Mouse (Mus musculus) 3T3-L1 (cell line): ENCODE measurements around the gene Enpp4.

Source experiments
- DNase-seq: peaks from one replicate; pipeline ENCODE4 v3.0.0-alpha.2; 2015; ENCODE audit warnings: low read depth, low spot score

Enpp4 gene

DNA sequence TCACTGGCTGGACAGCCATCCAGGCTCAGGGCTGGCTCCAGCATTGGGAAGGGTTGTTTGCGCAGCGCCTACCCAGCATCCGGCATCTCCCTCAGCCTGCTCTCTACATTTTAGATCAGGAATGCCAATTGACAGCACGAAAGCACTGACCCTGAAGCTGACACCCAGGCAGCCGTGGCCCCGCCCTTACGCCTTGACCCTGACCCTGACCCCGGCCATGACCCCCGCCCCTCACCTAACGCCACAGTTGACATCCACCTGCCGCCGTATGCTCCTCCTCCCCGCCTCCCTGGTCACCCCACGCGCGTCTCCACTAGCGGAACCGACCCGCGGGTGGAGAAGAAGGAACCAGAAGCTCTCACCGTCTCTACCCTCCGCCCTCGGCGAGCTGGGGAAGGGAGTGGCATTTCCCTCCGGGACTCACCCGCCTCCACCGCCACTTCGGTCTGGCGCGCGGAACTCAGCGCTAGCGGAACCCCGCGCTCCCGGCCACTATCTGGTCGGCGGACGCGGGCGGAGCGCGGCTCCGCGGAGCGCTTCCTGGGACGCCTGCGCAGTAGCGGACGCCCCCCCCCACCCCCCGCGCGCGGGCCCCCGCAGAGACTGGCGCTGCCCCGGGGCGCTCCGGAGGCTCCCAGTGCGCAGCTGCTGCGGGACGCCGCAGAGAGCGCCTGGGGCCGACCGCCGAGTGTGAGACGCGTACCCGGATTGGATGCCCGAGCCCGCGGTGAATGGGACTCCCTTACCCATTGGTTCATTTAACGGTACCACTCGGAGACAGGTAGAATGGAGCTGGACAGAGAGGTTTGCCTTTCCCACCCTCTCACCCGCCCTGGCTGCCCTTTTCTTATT, at the start of gene Enpp4:
Enpp4 (minus strand) TSS at position 523 of the 852 bp plus-strand sequence.
- DNase-seq, result peak; percentile 70

DNA sequence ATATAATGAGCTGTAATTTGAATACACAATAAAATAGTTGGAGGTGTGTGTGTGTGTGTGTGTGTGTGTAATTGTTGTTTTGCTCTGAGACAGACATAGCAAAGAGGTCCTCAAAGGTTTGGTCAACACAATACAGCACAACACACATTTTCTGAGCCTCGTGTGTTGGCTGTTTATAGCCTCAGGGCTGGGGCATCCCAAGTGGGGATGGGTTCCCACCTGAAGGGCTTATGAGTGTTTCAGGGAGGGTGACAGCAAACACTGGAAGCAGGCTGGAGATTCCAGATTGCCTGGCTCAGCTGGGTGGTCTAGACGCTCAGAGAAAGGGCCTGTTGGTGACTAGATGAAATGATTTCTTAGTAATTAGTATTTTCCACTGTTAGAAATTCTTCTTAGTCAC, 49.6 kb upstream of the Enpp4 start:
- no peak for DNase-seq

DNA sequence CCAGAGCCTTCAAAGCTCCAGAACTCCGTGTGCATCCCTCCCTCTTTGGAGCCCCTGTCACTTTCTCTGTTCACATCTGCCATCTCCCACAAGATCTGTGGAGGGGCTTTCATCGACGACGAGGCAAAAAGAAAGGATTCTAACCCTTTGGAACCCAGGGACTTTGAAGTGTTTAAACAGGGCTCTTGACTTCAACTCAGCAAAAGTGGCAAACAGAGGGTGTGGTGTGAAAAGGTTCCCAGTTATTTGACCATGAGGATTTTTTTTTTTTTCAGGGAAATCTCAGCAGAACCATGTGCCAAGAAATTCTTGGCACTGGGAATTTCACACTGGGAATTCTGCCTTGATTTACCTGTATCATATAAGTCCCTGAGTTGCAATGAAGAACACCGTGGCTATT, 48.3 kb upstream of the Enpp4 start:
- DNase-seq, result no peak

DNA sequence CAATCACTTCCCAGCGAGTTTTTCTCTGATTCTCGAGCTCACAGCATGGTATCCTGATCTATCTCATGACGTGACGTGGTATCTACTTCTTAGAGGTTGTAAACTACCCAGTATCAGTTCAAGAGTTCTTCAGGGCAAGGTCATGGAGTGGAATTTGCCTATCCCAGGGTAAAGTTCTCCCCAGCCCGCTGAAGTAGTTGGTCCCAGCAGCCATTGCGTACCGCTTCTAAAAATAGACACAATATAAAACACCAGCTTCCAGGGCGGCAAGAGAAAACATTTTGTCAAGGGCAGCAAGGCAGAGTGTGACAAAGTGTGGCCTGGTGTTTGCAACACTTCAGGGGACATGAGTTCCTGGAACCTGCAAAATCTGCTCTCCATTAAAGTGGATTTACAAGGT, 46.3 kb upstream of the Enpp4 start:
- DNase-seq, result no peak

DNA sequence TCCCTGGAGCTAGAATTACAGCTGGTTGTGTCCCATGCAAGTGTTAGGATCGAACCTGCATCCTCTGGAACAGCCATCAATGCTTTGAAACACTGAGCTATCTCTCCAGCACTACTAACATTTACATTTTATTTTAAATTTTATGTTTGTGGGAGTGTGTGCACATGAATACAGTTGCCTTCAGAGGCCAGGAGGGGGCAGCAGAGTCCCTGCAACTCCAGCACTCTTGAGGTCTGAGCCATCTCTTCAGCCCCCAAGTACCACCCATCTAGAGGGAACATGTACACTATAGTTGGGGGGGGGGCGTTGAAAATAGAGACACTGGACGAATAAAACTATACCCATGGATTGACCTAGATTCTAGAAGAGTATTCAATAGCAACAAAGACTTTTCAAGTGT, 45.5 kb upstream of the Enpp4 start:
- peak; percentile 54 for DNase-seq

DNA sequence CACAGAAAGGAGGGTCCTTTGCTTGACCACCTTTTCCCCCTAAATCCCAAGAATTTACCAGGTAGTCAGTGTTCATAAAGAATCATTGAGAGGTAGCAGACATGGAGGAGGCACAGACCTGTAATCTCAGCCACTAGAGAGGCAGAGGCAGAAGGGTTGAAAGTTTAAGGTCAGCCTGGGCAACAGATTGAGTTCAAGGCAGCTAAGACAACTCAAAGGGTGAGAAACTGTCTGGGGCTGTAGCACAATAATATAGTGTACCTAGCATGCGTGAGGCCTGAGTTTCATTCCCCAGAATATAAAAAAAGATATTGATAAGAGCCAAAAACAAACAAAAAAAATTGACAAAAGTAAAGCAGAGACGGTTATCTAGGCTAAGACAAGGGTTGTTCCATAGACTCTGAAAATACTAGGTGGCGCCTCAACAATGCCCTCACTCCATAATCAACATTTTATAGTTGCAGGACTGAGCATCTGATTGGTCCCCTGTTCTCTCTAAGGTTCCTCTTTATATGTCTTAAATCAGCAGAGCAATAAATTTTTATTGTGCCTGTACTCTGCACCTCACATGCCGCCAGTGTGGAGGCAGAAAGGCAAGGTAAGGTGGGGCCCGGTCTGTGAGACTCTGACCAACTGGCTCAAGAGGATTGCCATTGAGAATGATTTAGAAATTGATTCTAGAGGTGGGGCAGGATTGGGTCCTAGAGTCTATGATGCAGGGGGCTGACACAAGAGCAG, 42.7 kb upstream of the Enpp4 start:
- DNase-seq, result no peak

DNA sequence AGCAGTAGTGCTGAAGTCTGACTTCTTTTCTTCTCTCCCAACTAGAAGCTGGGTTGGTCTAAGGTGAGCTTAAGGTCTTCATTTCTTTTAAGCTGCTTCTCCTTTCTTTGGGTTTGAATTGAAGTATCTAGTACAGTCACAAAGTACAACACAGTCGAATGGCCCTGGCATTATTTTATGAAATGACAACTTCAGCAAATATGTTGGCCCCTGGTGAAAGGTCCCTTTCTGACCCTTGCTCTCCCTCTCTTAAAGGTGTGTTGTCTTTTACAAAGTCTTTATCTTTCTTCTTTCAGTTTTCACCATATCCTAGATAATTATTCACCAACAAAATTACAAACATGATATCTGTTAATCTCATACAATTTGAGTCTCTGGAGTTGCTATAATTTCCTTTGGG, 40.2 kb upstream of the Enpp4 start:
- no peak for DNase-seq

DNA sequence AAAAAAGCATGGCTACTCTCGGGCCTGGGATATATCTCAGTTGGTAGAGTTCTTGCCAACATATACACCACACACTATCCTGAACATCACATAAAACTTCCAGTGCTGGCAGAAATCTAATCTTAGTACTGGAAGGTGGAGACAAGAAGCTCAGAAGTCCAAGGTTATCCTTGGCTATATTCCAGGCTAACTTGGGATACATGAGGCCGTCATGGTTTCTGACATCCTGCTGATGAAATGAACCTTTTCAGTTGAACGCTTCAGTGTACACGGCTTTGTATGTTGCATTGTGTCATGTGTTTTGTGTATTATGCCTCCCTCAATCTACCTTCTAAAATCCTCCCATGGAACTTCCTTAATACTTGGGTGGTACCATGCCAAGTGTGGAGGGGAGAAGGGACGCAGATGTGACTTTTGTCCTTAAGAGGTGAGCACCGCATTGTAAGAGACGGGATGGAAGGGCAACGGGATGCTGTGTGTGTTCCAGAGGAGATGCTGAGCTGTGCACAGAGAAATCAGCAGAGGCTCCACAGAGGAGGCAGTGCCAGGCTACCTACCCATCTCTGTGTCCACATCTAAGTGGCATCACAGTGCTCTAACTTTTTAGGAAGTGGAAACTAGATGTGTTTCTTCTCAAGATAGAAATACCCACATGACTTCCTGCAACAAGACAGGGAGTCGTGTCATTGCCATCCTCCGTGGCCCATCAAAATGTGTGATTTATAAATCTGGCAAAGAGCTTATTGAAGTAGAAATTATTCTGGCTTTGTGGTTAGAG, 31.4 kb upstream of the Enpp4 start:
- no peak for DNase-seq

DNA sequence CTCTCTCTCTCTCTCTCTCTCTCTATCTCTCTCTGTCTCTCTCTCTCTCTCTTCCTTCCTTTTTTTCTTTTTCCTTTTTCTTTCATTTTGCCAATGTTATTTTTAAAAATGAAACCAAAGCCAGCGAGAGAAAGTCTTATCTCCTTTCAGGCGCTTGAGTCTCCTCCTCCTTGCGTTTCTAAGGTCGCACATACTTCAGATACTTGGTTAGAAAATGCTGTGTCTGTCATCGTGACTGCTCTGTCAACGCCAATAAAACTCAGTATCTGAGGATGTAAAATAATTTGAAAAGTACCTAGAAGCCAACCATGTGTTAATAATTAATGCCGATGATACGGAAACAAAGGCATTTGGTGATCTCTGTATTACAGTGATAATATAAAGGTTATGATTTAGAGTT, 30.4 kb upstream of the Enpp4 start:
- DNase-seq, result peak; percentile 29

DNA sequence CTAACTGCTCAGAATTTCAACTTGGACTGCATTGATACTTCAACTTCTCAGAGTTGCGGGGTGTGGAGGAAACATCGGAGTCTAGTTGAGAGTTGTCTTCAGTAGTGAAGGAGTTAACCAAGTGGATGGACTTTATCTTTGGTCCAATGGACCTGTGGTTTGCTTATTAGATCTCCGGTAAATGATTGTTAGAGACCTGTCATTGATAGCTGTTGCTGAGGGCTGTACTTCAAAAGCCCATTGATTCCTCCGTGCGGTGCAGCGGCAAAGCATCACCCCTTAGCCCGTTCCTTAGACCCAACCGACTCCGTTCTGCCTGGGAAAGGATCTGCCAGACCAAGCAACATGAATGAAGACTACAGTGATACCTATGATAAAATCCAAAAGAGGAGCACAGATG, 28.9 kb upstream of the Enpp4 start:
- no peak for DNase-seq

DNA sequence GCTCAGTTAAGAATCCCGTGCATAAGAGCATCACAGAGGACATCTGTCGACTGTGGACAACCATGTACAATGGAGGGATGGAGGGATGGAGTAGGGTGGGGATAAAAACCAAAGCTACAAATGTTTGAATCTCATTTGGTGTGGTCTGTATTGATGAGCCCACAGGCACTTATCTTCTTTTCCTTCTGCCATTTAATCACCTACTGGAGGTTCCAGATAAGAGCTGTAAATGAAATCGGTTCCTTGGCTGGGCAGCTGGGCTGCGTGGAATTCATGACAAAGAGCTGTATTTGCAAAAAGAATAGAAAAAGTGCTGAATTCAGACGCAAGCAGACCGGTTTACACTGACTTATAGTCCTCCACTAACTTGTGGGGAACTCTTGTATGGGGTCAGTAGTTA, 28.5 kb upstream of the Enpp4 start:
- DNase-seq, result no peak

DNA sequence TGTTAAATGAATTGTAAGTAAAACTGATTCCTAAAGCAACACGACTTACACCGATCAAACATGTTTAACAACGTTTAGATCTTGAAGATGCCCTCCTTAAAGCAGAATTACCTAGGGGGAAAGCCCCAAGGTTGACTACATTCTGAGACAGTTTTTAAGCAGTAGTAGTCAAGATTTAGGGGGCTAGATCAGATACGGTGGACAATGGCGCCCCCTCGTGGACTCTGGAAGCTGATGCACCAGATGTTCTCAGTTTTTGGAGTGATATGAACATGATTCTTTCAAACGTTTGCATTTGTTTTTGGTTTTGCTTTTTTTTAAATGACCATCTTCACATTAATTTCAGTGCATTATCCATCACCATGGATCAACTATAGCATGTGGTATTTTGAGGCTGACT, 24.8 kb upstream of the Enpp4 start:
- peak; percentile 86 for DNase-seq

DNA sequence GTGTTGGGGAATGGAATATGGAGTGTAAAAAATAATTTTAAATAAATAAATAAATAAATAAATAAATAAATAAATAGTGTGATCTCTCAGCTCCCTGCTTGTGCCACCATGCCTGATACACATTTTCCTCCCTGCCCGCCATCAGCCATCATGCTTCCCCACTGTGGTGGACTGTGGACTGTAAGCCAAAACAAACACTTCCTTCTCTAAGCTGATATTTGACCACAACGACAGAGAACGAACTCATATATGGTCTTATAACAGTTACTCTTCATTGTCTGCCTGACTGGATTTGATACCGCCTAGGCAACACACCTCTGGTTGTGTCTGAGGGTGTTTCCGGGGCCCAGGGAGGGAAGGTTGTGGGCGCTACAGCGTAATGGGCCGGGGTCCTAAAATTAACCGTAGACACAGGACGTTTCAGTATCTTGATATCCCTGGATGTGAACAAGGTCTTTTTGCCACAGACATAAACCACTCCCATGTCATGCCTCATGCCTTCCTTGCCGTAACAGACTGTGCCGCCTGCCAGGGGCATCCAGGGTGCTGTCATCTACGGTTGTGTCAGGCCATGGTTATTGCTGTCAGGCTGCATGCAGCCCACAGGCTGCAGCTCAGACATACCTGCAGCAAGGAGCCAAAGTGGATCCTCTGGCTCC, 23.6 kb upstream of the Enpp4 start:
- no peak for DNase-seq

DNA sequence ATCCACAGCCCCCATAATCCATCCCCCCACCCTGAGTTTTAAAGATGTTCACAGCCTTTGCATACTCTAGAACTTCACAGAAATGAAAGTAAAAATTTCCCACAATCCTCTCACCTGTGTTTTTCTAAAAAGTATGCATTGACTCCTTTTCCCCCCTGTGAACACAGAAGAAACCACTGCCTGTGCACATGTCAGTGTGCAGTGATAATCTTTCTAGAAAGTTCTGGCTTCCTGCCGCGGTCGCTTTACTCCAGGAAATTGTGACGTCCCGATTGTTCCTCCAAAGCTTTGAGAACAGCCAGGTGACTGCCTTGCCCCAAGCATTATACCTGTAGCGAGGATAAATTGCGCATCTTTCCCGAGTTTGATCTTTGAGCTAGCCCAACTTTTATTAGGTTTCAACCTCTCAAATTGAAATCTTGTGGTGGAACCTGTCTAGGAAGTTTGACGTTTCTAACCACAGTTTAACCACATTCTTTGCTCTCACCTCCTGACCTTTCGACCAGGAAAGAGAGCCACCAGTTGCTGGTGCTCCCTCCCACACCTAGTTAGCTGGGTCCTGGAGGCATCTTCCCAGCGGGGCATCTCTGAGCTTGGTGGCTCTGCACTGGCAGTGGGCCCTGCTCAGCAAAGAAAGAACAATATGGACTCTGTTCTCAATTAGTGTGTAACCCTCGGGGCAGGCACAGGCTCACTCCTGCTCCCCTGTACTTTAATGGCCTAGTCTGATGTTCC, 15.9 kb upstream of the Enpp4 start:
- DNase-seq, result peak; percentile 31

DNA sequence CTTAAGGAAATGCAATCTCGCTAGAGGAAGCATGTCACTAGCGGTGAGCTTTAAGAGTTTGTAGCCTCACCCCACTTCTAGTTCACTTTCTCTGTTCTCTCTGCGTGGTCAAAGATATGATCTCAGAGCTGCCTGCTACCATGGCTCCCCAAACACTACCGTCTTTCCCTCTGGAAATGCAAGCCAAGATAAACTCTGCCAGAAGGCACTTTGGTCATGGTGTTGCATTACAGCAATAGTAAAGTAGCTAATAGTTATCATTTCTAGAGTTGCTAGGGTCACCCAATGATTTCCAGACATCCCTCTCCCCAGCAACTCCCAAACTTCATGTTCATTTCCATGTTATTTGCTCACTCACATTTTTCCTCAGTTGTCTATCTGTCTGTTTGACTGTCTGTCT, 12.6 kb upstream of the Enpp4 start:
- no peak for DNase-seq

DNA sequence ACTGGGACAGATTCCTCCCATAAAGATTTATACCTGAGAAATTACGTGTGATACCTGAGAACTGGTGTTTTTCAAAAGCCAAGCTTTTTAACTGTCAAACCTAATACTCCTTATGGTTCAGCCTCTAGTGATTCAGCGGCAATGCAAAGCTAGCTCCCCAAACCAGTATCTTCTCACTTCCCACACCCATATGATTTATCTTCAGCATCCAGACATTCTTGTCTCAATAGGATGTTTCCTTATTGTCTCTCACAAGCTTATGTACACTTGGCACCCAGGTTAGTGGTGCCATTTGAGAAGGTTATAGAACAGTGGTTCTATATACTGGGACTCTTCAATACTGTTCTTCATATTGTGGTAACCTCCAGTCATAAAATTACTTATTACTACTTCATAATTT, 12.1 kb upstream of the Enpp4 start:
- DNase-seq, result no peak

DNA sequence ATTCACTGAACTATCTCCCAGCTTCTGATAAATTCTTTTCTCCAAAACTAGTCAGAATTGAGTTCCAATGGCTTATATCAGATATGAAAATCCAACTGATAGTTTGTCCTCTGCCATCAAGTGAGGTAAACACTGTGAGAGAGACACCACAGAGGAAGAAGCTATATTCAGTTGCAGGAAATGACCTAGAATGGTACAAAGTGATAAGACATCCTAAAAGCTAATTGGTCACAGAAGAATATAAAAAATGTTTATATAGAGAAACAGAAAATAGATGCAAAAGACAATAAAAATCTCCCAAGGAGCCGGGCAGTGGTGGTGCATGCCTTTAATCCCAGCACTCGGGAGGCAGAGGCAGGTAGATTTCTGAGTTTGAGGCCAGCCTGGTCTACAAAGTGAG, 11.0 kb upstream of the Enpp4 start:
- no peak for DNase-seq

DNA sequence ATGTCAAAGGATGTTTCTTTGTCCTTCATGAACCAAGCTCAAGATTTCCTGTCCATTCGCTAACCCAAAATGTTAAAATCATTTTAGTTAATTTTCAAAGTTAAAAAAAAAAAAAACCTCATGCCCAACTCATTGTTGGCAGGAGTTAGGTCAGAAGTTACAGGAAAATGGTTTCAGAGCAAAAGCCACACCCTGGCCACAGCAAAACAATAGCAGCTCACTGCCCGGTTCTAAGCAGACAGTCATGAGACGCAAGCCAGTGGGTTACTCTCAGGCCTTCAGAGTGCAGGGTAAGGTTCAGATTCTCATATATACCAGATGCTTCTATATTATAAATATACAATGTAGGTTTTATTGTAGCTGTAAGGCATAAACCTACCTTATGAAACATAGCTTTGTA, 2.7 kb upstream of the Enpp4 start:
- no peak for DNase-seq

DNA sequence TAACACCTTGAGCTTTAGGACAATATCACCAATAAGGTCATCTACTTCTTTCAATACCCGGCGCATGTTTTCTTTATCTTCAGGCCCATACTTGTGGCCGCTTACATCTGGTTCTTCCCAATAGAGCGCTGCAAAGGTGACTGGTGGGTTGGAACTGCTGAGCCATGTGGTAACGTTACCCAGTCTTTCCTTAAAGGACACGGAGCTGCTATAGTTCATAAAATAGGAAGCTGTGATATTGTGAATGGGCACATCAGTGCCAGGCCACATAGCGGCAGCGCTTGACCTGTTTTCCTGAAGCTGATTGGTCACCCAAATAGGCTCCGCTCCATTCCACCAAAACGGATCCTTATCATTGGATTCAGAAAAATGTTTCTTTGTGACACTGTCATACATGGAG, 3.6 kb downstream of the Enpp4 start:
- DNase-seq, result no peak

DNA sequence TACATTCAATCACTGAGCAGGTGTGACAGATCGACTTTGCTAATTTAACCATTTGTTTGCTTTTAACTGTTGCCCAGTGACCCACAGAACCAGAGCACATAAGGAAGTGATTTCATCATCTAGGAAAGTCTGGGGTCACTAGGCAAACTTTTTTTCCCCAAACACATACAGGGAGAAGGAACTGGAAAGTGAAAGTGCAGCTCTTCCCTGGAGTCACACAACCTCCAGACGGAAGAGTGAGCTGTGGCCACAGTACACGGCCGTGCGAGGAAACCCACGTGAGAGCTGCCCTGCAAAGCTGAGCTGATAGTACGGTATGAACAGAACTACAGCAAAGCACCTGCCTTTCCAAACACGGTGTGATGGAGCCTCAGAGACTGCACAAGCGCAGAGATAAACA, 4.7 kb downstream of the Enpp4 start:
- DNase-seq, result no peak

DNA sequence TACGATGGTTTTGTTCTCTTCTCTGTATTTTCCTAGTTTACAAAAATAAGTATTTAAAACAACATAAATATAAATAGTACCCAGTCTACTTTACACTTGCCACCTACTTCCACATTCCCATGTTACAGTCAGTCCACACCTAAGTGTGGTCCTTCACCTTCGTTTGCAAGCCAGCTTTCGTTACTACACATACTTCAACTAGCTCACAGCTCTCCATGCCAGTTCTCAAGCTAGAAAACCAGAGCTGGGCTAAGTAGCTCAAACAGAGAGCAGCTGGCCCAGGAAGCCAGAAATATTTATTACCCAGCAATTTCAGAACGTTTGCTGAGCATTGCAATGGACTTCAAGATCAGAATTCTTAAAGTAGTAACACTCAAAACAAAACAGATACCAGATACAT, 5.1 kb downstream of the Enpp4 start:
- DNase-seq, result no peak
